Mouse (Mus musculus): Measurements from ENCODE around the gene Gm11214. TPM values are rescaled to one million over a fixed set of nuclear protein-coding genes. Genes with fewer than 3 reads are reported as not detected.

The Gm11214 gene
- total RNA-seq, 2 experiments from 2014 or later, result not detected

DNA sequence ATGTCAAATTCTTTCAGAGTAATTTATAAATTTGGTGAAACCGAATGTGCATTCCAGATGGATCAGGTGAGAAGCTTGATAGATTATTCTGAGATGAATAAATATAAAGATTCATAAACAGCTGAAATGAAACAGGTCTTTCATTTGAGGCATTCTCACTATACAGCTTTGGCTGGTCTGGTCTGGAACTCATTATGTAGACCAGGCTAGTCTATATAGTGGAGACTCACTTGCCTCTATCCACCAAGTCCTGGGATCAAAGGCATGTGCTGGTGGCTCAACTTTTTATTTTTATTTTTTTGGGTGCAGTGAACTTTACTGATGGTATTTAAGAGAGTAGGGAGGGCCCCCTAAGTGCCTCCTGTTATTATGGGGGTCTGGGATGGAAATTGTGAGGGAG is 1.3 kb downstream of the Gm11214 start:
- DNase-seq (ENCODE audit: extremely low spot score in 1 of 2, low spot score in 1 of 2), result no peak

GRCm38 (mm10) chr4:63661426-63661825 is 1.8 kb downstream of the Gm11214 start:
- no peak for DNase-seq (ENCODE audit: extremely low spot score in 1 of 2, low spot score in 1 of 2)

GRCm38 (mm10) chr4:63659775-63660174 is 3.4 kb downstream of the Gm11214 start:
- DNase-seq (ENCODE audit: extremely low spot score in 1 of 2, low spot score in 1 of 2), result no peak

DNA sequence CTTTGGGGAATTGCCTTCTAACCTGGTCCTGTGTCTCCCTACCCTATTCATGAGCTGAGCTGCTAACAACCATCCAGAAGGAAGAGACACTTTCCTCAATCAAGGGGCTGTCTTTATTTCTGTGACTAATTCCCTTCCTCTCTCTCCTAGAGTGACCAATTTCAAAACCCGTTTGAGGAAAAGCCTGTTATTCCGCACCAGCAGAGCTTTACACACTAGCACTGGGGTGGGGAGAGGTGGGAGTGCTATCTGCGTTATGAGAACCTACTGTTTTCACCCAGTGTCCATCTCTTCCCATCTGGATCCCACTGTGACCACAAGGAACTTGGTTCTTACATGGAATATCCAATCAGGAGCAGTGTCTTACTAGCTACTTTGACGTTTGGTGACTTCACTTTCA is 4.1 kb downstream of the Gm11214 start:
- no peak for DNase-seq (ENCODE audit: extremely low spot score in 1 of 2, low spot score in 1 of 2)

GRCm38 (mm10) chr4:63654381-63654780 is 8.8 kb downstream of the Gm11214 start:
- DNase-seq (ENCODE audit: extremely low spot score in 1 of 2, low spot score in 1 of 2), result no peak

- no peak for DNase-seq (ENCODE audit: extremely low spot score in 1 of 2, low spot score in 1 of 2)
These were observed 19.0 kb downstream of the Gm11214 start for GRCm38 (mm10) chr4:63643956-63644726.

DNA sequence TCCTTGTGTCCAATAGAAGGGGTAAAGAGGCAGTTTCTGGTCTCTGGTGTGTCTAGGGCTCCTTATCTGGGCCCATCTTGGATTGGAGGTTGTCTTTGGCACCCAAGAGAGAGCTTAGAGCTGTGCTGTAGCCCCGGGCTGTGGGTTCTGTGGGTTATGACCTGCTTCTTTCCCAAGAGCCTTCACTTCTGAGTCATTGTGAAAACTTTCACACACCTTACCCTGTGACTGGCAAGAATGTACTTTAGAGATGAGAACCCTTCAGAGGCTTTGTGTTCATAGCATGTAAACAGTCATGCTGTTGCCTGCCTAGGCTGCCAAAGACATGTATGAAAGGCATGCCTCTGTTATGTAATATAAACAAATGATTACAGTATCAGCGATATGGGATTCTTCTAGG is 23.3 kb downstream of the Gm11214 start:
- DNase-seq (ENCODE audit: extremely low spot score in 1 of 2, low spot score in 1 of 2), result no peak

GRCm38 (mm10) chr4:63638603-63639002 is 24.6 kb downstream of the Gm11214 start:
- DNase-seq (ENCODE audit: extremely low spot score in 1 of 2, low spot score in 1 of 2), result no peak

GRCm38 (mm10) chr4:63633181-63633580 is 30.0 kb downstream of the Gm11214 start:
- DNase-seq (ENCODE audit: extremely low spot score in 1 of 2, low spot score in 1 of 2), result no peak

- no peak for DNase-seq (ENCODE audit: extremely low spot score in 1 of 2, low spot score in 1 of 2)
These were observed 36.1 kb downstream of the Gm11214 start for GRCm38 (mm10) chr4:63627111-63627510.

GRCm38 (mm10) chr4:63625563-63626080 is 37.6 kb downstream of the Gm11214 start:
- no peak for DNase-seq (ENCODE audit: extremely low spot score in 1 of 2, low spot score in 1 of 2)

DNA sequence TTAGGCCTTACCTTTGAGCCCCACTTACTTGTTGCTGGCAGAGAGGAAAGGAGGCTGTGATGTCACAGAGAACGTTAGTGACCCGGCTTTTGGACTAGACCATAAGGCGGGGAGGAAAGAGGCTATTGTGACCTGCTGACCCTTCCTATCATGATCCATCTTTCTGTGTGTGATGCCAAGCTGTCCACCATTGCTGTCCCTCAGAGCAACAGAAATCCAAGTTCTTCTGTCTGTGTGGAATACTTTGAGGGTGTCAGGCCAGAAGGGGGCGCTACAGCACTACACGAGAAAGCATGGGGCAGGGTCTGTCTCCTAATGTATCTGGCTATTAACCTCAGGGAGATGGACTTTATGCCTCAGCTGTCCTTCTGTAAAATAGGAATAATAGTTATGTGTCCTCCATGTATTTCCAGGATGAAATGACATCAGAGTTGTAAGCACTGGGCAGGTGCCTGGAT is 40.8 kb downstream of the Gm11214 start, which contains the start of gene Tex48:
Tex48 (minus strand) TSS at position 51 of the 458 bp plus-strand sequence.
- DNase-seq (ENCODE audit: extremely low spot score in 1 of 2, low spot score in 1 of 2), result peak in 1 of 2 experiments; percentile 8

DNA sequence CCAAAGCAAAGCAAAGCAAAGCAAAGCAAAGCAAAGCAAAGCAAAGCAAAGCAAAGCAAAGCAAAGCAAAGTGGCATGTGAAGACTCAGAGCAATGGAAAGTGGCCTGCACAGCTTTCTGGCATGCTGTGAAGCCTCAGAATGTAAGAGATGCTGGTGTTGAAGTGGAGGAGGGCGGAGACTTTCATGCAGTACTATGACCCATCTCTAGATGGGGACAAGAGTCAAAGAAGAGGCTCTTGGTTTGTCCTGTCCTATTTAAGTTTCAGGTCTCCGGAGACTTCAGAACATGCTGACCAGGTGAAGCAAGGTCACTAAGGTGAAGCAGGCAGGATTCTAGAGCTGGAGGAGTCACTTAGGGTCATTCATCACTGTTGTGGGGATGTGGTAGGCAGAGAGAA is 41.3 kb downstream of the Gm11214 start:
- no peak for DNase-seq (ENCODE audit: extremely low spot score in 1 of 2, low spot score in 1 of 2)

Other genes with a start within 250 kb of the Gm11214 start
- gene Whrn, start 167.4 kb downstream of the Gm11214 start, total RNA-seq (2021), result 10 to 100 TPM; 17.7 to 27.3 TPM
- 100 to 1,000 TPM; 116 to 143 TPM for gene Atp6v1g1, start 118.6 kb downstream of the Gm11214 start, total RNA-seq (2021)
- 1 to 10 TPM; 6.9 to 9.8 TPM for gene Tmem268, start 104.6 kb downstream of the Gm11214 start, total RNA-seq (2021)
- not detected for gene Gm11213, start 58.1 kb downstream of the Gm11214 start, total RNA-seq (2021)
- gene Tex48, start 41.0 kb downstream of the Gm11214 start, total RNA-seq (2021), result not detected
- gene Tnfsf15, start 81.7 kb upstream of the Gm11214 start, total RNA-seq (2021), result not detected
- gene Tnfsf8, start 198.0 kb upstream of the Gm11214 start, total RNA-seq (2021), result not detected